Mouse (Mus musculus) NIH3T3 (cell line): ENCODE results near the gene Clic4.

Source experiments
- DNase-seq: peaks from one replicate; pipeline ENCODE4 v3.0.0-alpha.2; 2012; ENCODE audit warnings: low read depth

Clic4 gene

GRCm38 (mm10) chr4:135272640-135273306 is at the start of gene Clic4:
Gene Clic4 (minus strand): TSS chr4:135272814.
- DNase-seq: peak; percentile 99

- DNase-seq: peak; percentile 91
These were observed 45.4 kb upstream of the Clic4 start for GRCm38 (mm10) chr4:135317966-135318365.

- DNase-seq: no peak
These were observed 44.9 kb upstream of the Clic4 start for GRCm38 (mm10) chr4:135317539-135317938.

- DNase-seq: no peak
These were observed 42.7 kb upstream of the Clic4 start for GRCm38 (mm10) chr4:135315287-135315686.

- DNase-seq: no peak
These were observed 41.8 kb upstream of the Clic4 start for GRCm38 (mm10) chr4:135314419-135314832.

GRCm38 (mm10) chr4:135313761-135314241 is 41.2 kb upstream of the Clic4 start:
- DNase-seq: no peak

- DNase-seq: no peak
These were observed 40.6 kb upstream of the Clic4 start for GRCm38 (mm10) chr4:135313111-135313691.

- peak; percentile 78 for DNase-seq
These were observed 40.1 kb upstream of the Clic4 start for GRCm38 (mm10) chr4:135312706-135313105.

- peak; percentile 34 for DNase-seq
These were observed 37.8 kb upstream of the Clic4 start for GRCm38 (mm10) chr4:135310371-135310770.

- no peak for DNase-seq
These were observed 37.1 kb upstream of the Clic4 start for GRCm38 (mm10) chr4:135309726-135310125.

- no peak for DNase-seq
These were observed 36.6 kb upstream of the Clic4 start for GRCm38 (mm10) chr4:135309112-135309659.

- peak; percentile 44 for DNase-seq
These were observed 34.5 kb upstream of the Clic4 start for GRCm38 (mm10) chr4:135306971-135307632.

- DNase-seq: no peak
These were observed 33.9 kb upstream of the Clic4 start for GRCm38 (mm10) chr4:135306533-135306932.

GRCm38 (mm10) chr4:135302261-135302660 is 29.6 kb upstream of the Clic4 start:
- DNase-seq: peak; percentile 63

- no peak for DNase-seq
These were observed 28.6 kb upstream of the Clic4 start for GRCm38 (mm10) chr4:135301166-135301565.

- DNase-seq: no peak
These were observed 27.8 kb upstream of the Clic4 start for GRCm38 (mm10) chr4:135300248-135301041.

GRCm38 (mm10) chr4:135298680-135299079 is 26.1 kb upstream of the Clic4 start:
- peak; percentile 43 for DNase-seq

GRCm38 (mm10) chr4:135297931-135298546 is 25.4 kb upstream of the Clic4 start:
- peak; percentile 46 for DNase-seq

- DNase-seq: peak; percentile 88
These were observed 24.5 kb upstream of the Clic4 start for GRCm38 (mm10) chr4:135297146-135297545.

- DNase-seq: no peak
These were observed 24.0 kb upstream of the Clic4 start for GRCm38 (mm10) chr4:135296565-135296964.

- DNase-seq: no peak
These were observed 21.2 kb upstream of the Clic4 start for GRCm38 (mm10) chr4:135293813-135294212.
